Mouse (Mus musculus) heart, postnatal 4 days (tissue): ENCODE measurements at regions not wholly inside any gene's neighbourhood (a gene's known extent, or its start where the extent isn't known, plus 50 kb on each side); places are given as distances from the start of the nearest gene placed in this dataset.

Experiments used
- DNase-seq: peaks from one replicate; pipeline ENCODE4 v3.0.0; 2021

DNA sequence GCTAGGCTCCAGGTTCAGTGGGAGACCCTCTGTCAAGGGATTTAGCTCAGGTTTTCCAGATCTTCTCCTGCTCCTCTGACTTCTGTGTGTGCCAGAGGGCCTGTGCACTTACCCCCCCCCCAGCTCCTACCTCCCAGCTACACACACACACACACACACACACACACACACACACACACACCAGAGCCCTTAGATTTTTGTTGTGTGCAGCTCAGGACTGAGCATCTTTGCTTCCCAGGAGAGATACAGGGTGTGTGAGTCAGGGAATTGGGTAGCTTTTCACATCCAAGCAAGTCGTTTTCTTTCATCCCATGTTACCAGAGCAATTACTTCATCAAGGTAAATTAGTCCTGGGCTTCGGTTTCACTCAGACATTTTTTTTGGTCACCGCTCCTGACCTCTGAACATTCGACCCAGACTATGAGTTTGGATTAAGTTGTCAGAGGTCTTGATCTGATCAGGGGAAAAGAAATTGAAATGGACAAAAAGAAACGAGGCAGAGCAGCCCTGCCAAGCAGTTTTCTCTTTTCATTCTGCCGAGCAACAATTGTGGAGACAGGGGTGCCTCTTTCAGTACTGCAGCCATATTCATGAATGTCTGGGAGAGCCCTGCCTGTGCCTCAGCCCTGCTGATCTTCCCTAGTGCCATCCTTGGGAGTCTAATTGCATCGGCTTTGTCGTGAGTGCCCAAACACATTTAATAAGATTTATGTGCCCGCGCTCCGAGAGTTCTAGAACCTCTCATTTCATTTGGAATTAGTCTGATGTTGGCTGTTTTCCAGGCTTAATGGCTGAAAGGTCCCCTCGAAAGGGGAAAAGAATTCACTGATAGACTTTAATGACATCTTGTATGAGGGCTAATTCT lies 241.3 kb downstream of the 1500009L16Rik start:
- DNase-seq, result no peak

- DNase-seq, result no peak
Measured at GRCm38 (mm10) chr10:83964838-83965237, 242.2 kb downstream of the 1500009L16Rik start.

GRCm38 (mm10) chr10:83970501-83970900 lies 247.8 kb downstream of the 1500009L16Rik start:
- DNase-seq, result peak; percentile 33

- DNase-seq, result peak; percentile 26
Measured at GRCm38 (mm10) chr10:83974548-83974947, 251.9 kb downstream of the 1500009L16Rik start.

DNA sequence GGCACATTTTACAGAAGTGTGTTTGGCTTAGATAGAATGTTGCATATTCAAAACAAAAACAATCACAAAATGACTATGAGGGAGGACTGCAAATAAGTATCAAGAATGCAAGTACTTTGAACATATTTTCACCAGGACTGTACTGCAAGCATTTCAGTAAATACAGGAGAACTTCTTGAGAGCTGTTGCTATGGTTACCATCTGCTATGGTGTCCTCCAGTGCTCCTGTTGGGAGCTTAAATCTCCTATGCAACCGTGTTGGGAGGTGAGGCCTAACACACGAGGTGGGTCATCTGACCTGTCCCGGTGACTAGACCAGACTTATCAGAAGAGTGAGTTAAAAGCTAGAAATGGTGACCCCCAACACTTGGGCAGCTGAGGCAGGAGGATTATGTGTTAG lies 253.9 kb downstream of the 1500009L16Rik start:
- DNase-seq, result no peak

- DNase-seq, result no peak
Measured at GRCm38 (mm10) chr10:83979930-83980329, 257.3 kb downstream of the 1500009L16Rik start.

DNA sequence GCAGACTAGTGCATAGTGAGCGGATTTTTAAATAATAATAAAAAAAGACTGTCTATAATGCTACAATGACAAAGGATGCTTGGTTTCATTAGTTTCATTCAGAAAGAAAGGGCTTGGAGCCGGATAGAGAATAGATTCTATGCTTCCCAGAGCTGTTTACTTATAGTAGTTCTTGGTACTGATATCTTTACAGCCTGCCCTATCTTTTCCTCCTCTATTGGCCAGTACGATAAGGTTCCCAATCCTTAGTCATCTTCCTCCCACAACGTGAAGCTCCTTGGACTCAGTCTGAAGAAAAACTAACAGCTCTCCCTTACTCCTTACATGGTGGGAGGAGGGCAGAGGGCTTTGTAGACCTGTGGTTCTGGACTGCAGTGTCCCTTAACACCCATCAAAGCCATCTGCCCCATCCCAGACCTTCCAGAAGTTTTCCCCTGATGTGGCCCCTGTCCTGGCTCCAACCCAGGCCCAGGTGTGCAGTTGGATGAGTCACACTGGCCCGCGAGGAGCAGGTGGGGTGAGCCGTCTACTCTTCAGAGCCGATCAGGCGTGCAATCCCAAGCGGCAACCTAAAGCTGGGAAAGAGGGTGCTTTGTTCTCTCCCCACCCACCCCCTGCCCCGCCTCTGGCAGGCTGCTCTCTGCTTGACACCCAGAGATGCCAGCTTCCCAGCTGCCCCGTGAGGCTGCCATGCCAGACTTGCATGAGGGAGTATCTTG lies 262.2 kb downstream of the 1500009L16Rik start:
- no peak for DNase-seq

DNA sequence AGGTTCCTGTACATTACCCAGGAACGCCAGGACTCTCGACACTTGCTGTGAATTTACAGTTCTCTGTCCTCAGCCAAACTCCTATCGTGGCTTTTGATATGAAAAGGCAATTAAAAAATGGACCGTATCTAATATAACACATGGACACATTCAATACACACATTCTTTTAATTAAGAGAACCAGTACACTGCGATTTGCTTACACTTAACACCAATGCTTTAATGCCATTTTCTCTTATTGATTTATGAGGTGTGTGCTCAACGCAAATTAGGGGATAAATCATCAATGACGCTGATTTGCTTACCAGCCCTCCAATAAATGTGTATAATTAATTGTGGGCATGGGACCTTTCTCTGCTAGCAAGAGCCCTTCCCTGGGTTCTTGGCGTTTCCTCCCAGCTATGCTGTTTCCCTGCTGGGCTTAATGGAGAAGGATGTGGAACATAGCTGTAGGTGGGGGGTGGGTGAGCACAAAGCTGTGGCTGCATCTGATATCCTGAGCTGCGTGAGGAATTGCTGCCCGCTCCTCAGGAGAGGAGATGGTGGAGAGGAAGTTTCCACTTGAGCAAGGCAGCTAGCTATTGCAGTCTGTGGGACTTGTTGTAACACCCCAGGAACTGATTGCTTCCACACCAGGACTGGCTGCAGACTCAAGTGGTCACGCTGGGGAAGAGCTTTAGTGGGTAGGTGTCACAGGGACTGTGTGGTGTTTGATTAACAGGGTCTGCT lies 270.1 kb downstream of the 1500009L16Rik start:
- DNase-seq, result no peak

DNA sequence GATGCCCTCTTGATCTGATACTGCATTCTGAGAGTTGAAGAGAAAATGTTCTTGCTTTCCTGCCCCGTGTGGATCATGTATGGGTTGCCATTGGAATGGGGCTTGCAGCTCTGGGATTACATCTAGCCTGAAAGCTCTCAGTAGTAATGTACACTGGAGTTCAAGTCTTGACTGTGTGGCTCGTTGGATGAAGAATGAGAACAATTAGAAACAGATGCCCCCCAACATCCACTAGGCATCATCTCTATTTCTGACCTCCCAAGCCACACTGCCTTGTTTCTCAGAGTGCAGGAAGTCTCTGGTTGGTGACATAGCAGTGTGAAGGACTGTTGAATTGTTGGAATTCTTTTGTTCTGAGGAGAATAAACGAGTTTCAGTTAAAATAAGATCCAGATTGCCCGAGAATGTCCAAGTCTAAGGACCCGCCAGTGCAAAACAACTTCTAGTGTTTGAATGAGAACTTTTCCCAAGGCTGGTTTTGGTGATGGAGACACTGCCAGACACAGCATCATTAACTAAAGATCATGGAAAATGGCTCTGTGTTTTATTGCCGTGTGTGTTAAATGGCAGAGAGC lies 272.4 kb downstream of the 1500009L16Rik start:
- no peak for DNase-seq

- DNase-seq, result peak; percentile 80
Measured at GRCm38 (mm10) chr10:83995913-83996312, 273.2 kb downstream of the 1500009L16Rik start.

- peak; percentile 26 for DNase-seq
Measured at GRCm38 (mm10) chr10:83996489-83996888, 273.8 kb downstream of the 1500009L16Rik start.

GRCm38 (mm10) chr10:84000436-84001208 lies 278.0 kb downstream of the 1500009L16Rik start:
- peak; percentile 23 for DNase-seq

DNA sequence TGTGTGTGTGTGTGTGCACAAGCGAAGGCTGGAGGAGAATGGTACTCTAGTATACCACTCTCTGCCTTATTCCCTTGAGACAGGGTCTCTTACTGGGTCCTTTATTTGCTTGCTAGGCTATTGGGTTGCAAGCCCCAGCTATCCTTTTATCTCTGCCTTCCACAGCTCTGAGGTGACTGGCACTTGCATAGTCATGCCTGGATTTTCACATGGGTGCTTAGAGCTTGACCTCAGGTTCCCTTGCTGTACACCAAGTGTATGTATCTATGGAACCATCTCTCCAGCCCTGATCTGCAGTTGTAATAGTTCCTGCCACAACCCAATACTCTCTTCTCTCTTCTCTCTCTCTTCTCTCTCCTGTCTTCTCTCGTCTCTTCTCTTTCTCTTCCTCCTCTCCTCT lies 280.1 kb downstream of the 1500009L16Rik start:
- DNase-seq, result no peak

GRCm38 (mm10) chr10:84003601-84004149 lies 281.0 kb downstream of the 1500009L16Rik start:
- DNase-seq, result no peak

- DNase-seq, result no peak
Measured at GRCm38 (mm10) chr10:84008923-84009322, 286.3 kb downstream of the 1500009L16Rik start.

DNA sequence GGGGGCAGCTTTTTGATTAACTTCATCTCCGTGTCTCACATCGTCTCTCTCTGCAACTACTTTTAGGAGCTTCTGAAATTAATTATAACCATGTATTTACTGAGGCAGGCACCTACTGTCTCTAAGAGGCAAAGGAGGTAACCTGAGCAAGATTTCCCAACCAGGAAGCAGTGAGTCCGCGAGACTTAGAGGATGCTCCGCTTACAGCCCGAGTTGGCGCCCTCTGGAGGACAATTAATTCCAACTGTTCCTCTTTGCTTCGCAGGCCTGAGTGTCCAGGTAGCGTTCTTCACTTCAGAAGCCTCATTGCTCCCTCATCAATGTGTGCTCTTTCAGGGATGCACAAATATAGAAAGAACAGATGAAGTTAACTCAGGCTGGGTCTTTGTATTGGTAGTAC lies 296.7 kb downstream of the 1500009L16Rik start:
- DNase-seq, result peak; percentile 78

- DNase-seq, result peak; percentile 82
Measured at GRCm38 (mm10) chr10:84020023-84020620, 297.5 kb downstream of the 1500009L16Rik start.

DNA sequence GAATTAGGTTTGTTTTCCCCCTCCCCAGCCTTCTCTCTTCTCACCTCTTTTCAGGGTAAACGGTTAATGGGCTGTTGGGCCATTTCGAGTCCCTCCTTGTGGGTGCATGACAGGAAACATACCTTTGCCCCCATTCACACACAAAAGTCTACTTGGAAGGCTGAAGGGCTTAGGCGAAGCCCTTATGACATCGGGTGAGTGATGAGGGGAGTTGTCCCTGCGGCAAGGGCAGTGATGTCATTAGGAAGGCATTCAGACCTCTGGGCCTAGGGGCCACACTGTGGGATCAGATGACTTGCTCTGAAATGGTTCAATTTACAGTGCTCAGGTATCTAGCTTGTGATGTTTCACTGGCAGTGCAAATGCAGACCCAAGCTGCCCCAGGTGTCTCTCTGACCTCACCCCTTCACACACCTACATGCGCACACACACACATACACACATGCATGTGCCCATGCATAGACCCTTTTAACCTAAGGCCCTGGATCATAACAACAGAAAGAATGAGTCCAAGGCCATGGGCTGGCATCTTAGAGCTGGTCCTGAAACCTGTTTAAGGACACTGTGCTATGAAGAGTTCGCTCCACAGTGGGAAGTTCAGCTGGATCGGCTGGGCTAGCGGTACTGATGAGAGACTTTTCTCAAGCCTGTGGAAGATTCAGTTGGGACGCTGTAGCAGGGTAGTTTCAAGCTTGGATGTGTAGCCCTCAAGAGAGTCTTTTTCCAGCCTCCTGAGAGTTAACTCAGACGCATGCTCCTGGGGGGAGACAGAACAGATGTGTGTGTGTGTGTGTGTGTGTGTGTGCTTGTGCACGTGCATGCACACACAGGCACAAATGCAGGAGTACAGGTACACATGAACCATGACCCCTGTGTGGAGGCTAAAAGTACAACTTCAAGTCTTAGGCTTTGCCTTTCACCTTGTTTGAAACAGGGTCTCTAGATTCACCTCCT lies 298.8 kb downstream of the 1500009L16Rik start:
- DNase-seq, result no peak

DNA sequence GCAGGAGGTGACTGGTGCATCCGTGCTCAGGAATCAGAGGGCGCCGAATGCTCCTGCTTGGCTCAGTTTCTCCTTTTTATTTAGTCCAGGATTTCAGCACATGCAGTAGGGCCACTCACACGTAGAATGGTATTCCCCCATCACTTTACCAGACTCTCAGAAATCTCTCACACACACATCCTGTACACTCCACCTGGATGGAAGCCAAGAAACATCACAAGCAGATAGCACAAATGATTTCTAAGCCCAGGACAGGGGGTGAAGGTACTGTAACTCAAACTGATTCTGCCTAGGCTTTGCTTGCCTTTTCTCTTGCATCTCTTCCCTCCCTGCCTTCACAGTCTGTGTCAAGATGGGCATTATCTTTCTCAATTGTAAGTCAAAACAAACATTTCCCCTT lies 301.6 kb downstream of the 1500009L16Rik start:
- DNase-seq, result no peak

- DNase-seq, result no peak
Measured at GRCm38 (mm10) chr10:84024901-84025300, 302.2 kb downstream of the 1500009L16Rik start.
